Mouse (Mus musculus): ENCODE measurements at regions not wholly inside any gene's neighbourhood (a gene's known extent, or its start where the extent isn't known, plus 50 kb on each side); places are given as distances from the start of the nearest gene placed in this dataset.
A peak's percentile ranks its signal among the peaks of the same experiment; 100 is the strongest.
"Not testable (repeated sequence)": the region's sequence is repeated elsewhere in the genome, so short reads cannot be mapped to it uniquely, and the experiment has no call there.

- H3K27ac ChIP-seq = no peak overlapping the region
- H3K4me3 ChIP-seq = no peak overlapping the region
- DNase-seq (ENCODE audit: extremely low spot score in 1 of 2, low spot score in 2 of 2) = no peak
- intact Hi-C loops (cut with DNase I) = no loop called here
- no peak for TF ChIP-seq CTCF (IDR thresholded peaks at IDR 0.05)
Measured at GRCm38 (mm10) chr5:132975303-132975932, 432.3 kb upstream of the Auts2 start.

DNA sequence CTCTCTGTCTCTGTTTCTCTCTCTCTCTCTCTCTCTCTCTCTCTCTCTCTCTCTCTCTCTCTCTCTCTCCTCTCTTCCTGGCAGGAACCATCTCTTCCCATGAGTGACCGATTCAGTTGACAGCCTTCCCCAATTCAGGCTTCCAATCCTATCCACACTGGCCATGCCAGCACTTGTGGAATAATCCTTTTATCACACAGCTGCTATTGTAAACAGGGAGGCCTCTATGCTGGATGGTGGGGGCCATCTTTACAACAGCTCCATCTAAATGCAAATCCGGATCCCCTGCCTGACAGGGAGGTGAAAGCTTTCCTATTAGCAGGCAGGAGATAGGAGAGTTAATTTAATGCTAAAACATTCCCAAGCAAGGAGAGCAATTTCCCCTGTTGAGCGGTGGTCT, 431.7 kb upstream of the Auts2 start:
- no peak overlapping the region for H3K4me3 ChIP-seq
- intact Hi-C loops (cut with DNase I) = no loop called here
- no peak for DNase-seq (ENCODE audit: extremely low spot score in 1 of 2, low spot score in 2 of 2)
- no peak overlapping the region for H3K27ac ChIP-seq
- no peak for TF ChIP-seq CTCF (IDR thresholded peaks at IDR 0.05)

GRCm38 (mm10) chr5:132971046-132971445, 427.9 kb upstream of the Auts2 start:
- TF ChIP-seq CTCF (IDR thresholded peaks at IDR 0.05) = no peak
- H3K4me3 ChIP-seq = no peak overlapping the region
- H3K27ac ChIP-seq = no peak overlapping the region
- no peak for DNase-seq (ENCODE audit: extremely low spot score in 1 of 2, low spot score in 2 of 2)
- intact Hi-C loops (cut with DNase I) = no loop called here

- intact Hi-C loops (cut with DNase I) = no loop called here
- no peak for DNase-seq (ENCODE audit: extremely low spot score in 1 of 2, low spot score in 2 of 2)
- no peak for TF ChIP-seq CTCF (IDR thresholded peaks at IDR 0.05)
Measured at GRCm38 (mm10) chr5:132969376-132969775, 426.2 kb upstream of the Auts2 start.

DNA sequence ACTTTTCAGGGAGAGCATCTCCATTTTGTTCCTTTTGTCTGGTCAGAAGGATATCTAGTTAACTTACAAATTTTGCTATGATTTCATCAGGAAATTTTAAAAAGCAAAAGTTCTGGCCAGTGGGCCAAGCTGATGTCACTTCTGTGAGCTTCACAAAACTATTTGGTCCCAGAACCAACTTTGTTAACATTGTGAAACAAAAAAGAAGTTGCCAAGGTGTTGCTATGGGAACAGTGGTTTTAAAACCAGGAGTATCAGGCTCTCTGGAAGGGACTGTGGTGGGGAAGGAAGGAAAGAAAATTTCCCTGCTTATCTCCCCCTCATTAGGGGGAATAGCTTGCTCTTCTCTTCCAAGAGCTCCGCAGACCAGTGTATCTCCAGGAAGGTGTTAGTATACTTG, 416.8 kb upstream of the Auts2 start:
- no peak for DNase-seq (ENCODE audit: extremely low spot score in 1 of 2, low spot score in 2 of 2)
- intact Hi-C loops (cut with DNase I) = no loop called here
- H3K4me3 ChIP-seq = no peak overlapping the region
- no peak overlapping the region for H3K27ac ChIP-seq
- TF ChIP-seq CTCF (IDR thresholded peaks at IDR 0.05) = no peak

More at GRCm38 (mm10) chr5:132969376-132969775, 426.2 kb upstream of the Auts2 start:
- H3K27ac ChIP-seq = no peak overlapping the region
- no peak overlapping the region for H3K4me3 ChIP-seq

- no peak for TF ChIP-seq CTCF (IDR thresholded peaks at IDR 0.05)
- DNase-seq (ENCODE audit: extremely low spot score in 1 of 2, low spot score in 2 of 2) = no peak
- H3K27ac ChIP-seq = no peak overlapping the region
- H3K4me3 ChIP-seq = no peak overlapping the region
- intact Hi-C loops (cut with DNase I) = no loop called here
Measured at GRCm38 (mm10) chr5:132956184-132956583, 413.0 kb upstream of the Auts2 start.

DNA sequence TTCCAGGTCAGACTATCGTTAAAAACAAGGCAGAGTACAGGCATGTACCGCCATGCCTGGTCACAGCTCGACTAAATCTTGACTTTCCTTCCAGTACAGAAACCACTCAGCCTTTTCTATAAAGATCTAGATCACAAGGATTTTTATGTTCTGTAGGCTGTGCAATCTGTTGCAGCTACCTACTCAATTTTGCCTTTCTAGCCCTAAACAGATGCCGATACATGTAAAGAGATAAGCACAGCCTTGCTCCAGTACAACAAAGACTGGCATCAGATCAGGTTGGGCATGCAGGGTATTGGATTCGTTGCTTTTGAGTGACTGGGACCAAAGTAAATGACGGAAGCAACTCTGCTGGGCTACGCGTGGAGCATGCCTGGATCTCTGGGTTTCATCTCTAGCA, 411.9 kb upstream of the Auts2 start:
- intact Hi-C loops (cut with DNase I) = no loop called here
- no peak for DNase-seq (ENCODE audit: extremely low spot score in 1 of 2, low spot score in 2 of 2)
- TF ChIP-seq CTCF (IDR thresholded peaks at IDR 0.05) = no peak
- H3K4me3 ChIP-seq = no peak overlapping the region
- no peak overlapping the region for H3K27ac ChIP-seq

- TF ChIP-seq CTCF (IDR thresholded peaks at IDR 0.05) = no peak
- H3K4me3 ChIP-seq = no peak overlapping the region
- no peak overlapping the region for H3K27ac ChIP-seq
- DNase-seq (ENCODE audit: extremely low spot score in 1 of 2, low spot score in 2 of 2) = peak in 1 of 2 experiments; percentile 18
- intact Hi-C loops (cut with DNase I) = loop anchor here (5.0 kb wide), 1 partner anchor 51 kb away; no protein-coding TSS in a partner anchor
Measured at GRCm38 (mm10) chr5:132933439-132933980, 390.4 kb upstream of the Auts2 start.

GRCm38 (mm10) chr5:132929955-132930354, 386.8 kb upstream of the Auts2 start:
- not testable (repeated sequence) for DNase-seq (ENCODE audit: extremely low spot score in 1 of 2, low spot score in 2 of 2); H3K4me3 ChIP-seq; H3K27ac ChIP-seq
- intact Hi-C loops (cut with DNase I) = loop anchor here (5.0 kb wide), 1 partner anchor 48 kb away; no protein-coding TSS in a partner anchor

DNA sequence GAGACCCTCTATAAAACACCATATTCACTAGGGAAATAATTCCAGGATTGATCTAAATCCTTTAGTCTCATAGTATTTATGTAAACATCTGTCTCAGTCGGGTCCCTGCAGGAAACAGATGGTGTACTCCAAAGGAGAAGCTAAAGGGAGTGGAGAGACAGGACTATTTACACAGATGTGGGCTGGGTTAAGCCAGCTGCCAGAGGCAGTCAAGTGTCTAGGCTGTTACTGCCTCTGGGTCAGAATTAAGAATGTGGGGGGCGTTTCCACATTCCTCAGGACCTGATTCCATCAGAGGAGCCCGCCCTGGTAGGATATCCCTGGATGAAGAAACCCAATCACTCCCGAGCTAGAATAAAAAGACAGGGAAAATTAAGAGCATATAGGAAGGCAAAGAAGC, 380.2 kb upstream of the Auts2 start:
- intact Hi-C loops (cut with DNase I) = no loop called here
- no peak overlapping the region for H3K27ac ChIP-seq
- TF ChIP-seq CTCF (IDR thresholded peaks at IDR 0.05) = no peak
- H3K4me3 ChIP-seq = no peak overlapping the region
- no peak for DNase-seq (ENCODE audit: extremely low spot score in 1 of 2, low spot score in 2 of 2)

GRCm38 (mm10) chr5:132909056-132909455, 365.9 kb upstream of the Auts2 start:
- Histone ChIP-seq H3K27ac (no peak overlapping the region), H3K4me3 (no peak overlapping the region)
- intact Hi-C loops (cut with DNase I) = no loop called here
- no peak for DNase-seq (ENCODE audit: extremely low spot score in 1 of 2, low spot score in 2 of 2)
- no peak for TF ChIP-seq CTCF (IDR thresholded peaks at IDR 0.05)

DNA sequence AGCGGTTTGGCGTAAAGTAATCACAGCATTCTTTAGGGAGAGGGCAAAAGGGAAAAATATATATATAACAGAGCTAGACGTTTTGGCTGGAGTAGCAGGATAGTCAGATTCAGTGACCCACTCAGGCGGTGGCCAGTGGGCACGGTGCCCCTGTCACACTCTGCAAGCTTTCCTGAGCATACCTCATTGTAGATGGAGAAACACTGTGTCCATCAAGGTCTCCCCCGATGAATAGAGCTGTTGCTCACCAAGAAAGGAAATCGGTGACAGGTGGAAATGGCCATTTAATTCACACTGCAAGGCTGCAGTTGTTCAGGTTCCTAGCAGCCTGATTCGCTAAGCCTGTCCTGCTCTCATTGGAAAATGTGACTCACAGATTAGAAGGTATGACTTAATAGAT, 365.1 kb upstream of the Auts2 start:
- Histone ChIP-seq H3K4me3 (no peak overlapping the region), H3K27ac (no peak overlapping the region)
- DNase-seq (ENCODE audit: extremely low spot score in 1 of 2, low spot score in 2 of 2) = no peak
- intact Hi-C loops (cut with DNase I) = no loop called here
- TF ChIP-seq CTCF (IDR thresholded peaks at IDR 0.05) = no peak

GRCm38 (mm10) chr5:132892591-132892990, 349.4 kb upstream of the Auts2 start:
- Histone ChIP-seq H3K27ac (peak overlapping the region; percentile 65; the same call in 1 of the 2 replicates), H3K4me3 (no peak overlapping the region)
- TF ChIP-seq CTCF (IDR thresholded peaks at IDR 0.05) = no peak
- DNase-seq (ENCODE audit: extremely low spot score in 1 of 2, low spot score in 2 of 2) = peak; percentile 75 to 83
- intact Hi-C loops (cut with DNase I) = loop anchor here (5.0 kb wide), 1 partner anchor 350 kb away; the partner anchor contains the start of gene Auts2

All from left cerebral cortex, adult 2 months (tissue).